Mouse (Mus musculus): ENCODE measurements around the gene 1700024P04Rik.

DNA sequence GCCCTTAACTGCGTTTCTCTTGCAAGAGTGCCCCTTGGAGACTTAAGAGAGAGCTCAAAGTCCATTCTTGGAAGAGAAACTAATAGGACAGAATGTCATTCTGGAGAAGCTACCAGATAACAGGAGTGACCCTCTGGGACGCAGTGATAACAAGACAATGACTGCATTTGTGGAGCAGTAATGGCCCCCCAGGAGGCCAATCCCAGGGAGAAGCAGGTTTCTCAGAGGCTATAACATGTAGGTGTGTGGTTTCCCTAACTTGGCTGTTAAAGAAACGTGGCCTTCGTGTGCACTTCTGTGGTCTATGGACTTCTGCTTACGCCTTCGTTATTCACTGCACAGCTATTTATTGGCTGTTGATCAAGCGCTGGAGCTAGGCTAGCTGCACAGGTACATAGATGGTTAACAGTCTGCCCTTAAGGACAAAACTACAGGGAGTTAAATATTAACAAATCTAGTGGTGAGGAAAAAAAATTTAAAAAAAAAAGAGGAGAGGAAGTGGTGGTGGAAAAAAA, 42.5 kb downstream of the 1700024P04Rik start:
- TF ChIP-seq CTCF (IDR thresholded peaks at IDR 0.05; ENCODE audit: extremely low read depth, insufficient read length, insufficient replicate concordance, low read depth, low read length): no peak
- no peak for TF ChIP-seq POLR2A (IDR thresholded peaks at IDR 0.05; ENCODE audit: low read depth, low read length)
